Mouse (Mus musculus) cerebellum, adult 9-11 months (tissue): Measurements from ENCODE around the gene Actr1a.

Experiments used
- DNase-seq: peaks from one replicate; pipeline ENCODE4 v3.0.0; 2022

Actr1a gene

DNA sequence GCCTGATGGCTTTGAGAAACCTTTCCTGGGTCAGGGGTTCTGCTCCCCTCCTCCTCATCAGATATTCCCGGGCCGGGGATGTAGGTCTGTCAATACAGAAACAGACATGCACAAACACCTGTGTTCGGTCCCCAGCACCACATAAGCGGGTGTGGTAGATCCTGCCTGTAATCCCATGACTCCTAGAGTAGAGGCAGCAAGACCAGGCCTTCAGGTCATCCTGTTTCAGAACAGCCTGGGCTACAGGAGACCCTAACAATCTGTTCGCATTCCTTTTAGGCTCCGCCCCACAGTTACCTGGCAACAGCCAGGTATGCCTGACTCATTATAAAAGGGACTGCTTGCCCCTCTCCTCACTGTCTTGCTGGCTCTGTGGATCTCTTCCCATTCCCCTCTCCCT is 46.0 kb downstream of the Actr1a start:
- peak; percentile 65 for DNase-seq

DNA sequence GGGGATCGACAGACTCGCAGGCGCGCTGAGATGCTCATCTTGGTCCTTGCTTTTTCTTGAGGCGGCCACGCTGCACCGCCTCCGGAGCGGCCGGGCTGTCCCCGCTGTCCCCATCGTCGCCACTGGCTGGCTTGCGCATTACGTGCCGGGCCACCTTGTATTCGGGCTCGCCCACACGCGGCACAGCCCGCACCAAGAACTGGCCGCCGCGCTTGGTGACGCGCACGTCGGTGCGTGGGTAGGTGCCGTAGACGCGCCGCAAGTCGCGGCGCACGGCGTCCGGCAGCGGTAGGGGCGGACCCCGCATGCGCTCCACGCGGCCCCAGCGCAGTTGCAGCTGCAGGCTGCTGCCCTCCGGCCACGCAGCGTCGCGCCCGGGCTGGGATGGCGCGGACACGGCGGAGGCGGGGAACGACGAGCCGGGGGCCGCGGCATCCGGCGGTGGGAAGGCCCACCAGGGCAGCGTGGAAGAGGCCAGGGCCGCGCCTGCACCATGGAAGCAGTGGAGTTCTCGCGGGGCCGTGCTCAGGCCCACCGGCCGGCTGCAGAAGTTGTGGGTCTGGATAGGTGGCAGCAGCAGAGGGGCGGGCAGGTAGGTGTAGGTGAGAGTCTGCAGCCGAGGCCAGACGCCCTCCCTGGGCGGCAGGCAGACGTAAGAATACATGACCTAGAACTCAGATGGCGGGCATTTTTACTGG is 46.6 kb downstream of the Actr1a start:
- DNase-seq, result peak; percentile 94

DNA sequence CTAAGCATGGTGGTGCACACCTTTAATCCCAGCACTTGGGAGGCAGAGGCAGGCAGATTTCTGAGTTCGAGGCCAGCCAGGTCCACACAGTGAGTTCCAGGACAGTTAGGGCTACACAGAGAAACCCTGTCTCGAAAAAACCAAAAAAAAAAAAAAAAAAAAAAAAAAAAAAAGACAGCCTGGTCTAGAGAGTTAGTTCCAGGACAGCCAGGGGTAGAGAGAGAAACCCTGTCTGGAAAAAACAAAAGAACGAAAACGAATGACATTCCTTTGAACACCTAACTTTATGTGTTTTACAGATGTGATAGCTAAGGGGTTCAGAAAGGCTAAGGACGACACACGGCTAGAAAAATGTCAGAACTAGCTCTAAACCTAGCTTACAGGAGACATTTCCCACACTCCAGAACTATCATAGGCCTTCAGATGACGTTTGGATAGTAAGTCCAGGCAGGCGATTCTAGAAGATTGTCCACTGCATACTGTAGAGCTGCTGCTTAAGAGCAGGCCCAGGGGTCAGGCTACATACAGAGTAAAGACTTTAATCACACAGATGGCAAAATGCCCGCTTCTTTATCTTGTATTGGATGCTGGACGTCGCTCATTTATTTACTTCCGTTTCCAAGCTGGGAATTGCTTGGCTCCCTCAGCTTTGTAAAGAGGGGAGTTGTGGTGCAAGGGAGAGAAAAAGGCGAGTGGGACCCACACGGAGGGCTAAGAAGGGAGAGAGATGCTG is 47.4 kb downstream of the Actr1a start:
- DNase-seq, result peak; percentile 53

DNA sequence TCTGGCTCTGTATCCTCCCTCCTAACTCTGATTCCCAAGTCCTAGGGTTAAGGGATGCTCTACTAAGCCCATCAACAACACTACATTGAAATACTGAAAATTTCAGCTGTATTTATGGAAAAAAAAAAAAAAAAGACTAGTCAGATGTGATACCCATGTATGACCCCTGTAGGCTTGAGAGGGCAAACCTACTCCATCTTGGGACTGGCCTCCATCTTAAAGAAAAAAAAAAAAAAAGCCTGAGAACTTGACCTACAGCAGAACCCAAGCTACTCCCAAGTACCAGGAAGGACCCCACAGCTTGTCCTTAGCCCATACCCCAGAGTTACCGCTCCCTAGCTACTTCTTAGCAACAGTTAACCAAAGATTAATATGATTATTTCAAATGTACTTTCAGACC is 48.4 kb downstream of the Actr1a start:
- peak; percentile 6 for DNase-seq

DNA sequence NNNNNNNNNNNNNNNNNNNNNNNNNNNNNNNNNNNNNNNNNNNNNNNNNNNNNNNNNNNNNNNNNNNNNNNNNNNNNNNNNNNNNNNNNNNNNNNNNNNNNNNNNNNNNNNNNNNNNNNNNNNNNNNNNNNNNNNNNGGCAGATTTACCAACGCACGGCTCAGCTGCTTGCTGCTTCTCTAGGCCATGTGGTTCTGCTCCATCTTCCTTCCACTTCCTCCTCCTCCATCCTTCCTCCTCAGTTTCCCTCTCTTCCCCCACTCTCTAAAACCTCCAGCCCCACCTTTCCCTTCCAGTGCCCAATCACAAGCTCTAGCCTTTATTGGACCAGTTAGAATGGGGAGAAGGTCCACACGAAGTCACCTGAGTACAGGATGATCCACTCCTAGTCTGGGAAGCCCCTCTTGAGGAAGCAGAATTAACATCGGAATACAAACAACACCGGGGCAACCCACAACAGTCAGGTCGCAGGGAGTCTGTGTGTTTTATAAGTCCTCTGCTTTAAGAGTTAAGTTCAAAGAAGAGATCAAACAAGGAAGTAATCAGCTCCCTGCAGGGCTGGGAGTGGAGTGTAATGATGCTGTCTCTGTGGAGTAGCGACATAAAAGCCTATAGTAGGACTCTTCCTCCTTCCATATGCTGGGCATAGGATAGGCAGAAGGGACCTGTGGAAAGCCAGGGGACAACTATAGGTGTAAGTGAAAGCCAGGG is 50.7 kb downstream of the Actr1a start:
- no peak for DNase-seq

DNA sequence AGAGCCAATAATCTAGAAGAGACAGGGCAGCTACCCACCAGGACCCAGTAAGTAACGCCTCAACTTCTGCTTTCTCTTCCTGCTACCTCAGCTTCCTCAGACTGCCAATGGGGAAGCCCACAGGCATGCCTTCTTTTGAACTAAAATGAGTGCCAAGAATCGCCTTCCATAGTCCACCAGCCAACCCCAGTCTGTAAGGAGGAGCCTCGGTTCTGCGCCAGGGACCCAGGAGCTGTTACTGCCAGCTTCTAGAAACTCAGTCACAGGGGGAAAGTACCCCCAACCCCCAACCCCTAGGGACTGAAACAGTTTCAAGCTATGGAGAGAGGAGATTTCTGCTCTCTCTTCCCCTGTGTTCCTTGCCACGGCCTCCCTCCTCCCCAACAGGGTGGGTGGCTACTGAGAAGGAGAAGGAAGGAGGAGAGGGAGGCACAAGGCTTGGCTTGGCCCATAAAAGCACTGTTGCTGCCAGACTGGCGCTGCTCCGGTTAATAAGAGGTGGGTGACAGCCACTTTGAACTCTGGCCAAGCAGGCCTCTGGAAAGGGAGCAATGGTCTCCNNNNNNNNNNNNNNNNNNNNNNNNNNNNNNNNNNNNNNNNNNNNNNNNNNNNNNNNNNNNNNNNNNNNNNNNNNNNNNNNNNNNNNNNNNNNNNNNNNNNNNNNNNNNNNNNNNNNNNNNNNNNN is 56.1 kb downstream of the Actr1a start:
- DNase-seq, result peak; percentile 77

DNA sequence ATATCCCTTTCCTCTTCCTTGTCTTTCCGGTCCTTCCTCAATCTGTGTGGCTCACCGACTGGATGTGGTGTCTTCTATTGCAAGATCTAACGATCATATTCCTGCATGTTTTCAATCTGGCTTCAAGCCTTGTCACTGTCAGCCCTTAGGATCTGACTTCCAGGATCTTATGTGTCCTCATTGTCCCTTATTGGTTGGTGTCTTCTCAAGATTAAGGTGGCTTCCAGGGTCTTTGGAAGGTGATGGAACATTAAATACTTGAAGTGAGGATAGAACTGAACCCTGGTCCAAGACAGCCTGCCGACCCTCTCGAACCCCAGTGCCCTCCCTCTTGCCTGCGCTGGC is 56.6 kb downstream of the Actr1a start:
- DNase-seq, result no peak

DNA sequence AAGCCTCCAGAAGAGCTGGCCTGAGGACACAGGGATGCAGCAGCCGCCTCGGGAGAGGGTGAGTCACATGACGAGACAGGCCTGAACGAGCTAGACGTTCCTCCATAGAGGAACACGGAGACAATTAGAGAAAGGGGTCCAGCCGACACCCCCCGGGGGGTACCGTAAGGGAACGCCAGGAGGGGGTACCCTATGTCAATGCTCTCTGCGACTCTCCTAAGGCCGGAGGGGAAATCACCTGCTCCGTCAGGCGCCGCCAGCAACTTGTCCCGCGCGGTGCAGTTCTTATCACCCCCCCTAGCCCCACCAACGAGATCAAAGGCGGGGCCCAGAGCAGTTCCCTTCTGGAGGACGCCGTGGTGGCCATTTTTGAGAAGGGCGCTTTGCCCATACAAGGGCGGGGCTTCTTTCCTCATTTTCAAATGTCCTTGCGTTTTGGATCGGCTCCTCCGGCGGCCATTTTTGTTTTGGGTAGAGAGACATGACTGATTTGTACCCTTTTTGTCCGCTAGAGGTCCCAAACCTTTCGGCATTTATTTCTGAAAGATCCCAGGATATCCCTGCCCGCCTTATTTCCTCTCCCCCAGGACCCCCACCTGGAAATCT is 57.1 kb downstream of the Actr1a start, which contains the start of gene Cuedc2:
Cuedc2 (minus strand) TSS at position 372 of the 606 bp plus-strand sequence.
- DNase-seq, result peak; percentile 98

DNA sequence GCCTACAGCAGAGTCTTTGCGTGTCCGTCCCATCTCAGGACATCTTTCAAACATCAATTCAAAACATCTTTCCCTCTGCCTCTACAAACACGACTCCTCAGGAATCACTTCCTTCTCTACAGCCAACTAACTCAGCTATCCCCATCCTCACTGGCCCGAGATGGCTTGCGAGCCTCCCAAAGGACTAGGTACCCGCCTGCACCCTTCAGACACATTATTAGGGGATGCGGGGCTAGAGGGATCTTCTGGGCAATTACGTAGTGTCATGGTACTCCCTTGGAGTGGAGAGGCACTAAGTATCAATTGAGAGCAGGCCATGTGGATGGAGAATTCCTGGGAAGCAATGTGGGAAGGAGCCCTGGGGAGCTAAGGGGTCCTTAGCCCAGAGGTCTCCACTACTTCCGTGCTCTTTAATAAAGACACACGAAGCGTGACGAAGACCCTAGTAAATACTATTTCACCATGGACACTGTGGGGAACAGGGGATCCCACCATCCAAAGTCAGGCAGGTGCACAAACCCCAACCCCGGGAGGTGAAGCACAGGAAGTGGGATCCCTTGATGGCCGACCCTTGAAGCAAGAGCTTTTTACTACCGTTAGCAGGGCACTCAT is 57.7 kb downstream of the Actr1a start:
- no peak for DNase-seq

DNA sequence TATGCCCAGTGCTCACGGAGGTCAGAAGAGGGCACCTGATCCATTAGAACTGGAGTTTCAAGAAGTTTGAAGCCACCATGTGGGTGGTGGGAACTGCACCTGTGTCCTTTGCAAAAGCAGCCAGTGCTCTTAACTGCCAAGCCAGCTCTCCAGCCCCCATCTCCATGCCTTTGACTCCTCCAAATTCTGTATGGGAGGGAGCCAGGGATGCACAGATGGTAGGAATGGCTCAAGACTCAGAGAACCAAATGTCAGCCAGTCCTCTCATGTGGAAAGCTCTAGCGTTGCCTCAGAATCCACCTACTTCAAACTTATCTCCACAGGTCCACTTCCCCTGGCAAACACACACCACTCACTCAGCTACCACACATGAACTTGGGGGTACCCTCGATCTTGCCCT is 61.6 kb downstream of the Actr1a start:
- peak; percentile 85 for DNase-seq

DNA sequence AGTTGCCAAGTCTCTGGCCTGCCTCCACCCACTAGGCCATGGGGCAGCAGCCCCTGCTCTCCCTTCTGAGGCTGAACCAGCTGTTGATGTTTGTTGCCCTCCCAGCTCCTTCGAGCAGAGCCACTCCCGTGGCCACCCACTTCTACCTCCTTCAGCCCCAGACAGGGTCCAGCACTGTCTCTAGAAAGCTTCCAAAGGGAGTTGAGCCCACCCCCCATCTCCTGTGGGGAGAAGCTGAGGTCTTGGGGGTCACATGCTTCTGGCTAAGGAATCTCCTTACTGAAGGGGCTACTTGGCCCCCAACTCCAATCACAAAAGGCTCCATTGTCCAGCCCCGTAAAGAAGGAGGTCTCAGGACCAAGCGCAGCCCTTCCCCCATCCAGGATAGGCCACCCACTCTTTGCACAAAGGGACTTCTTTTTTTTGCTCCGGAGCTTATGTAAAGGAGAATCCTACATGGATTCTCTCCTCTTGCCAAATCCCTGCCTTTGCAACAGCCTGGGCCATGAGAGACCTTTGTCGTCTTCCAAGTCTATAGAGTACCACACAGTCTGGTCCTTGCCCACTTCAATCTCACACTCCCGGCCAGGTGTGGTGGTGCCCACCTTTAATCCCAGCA is 62.7 kb downstream of the Actr1a start:
- DNase-seq, result peak; percentile 62

DNA sequence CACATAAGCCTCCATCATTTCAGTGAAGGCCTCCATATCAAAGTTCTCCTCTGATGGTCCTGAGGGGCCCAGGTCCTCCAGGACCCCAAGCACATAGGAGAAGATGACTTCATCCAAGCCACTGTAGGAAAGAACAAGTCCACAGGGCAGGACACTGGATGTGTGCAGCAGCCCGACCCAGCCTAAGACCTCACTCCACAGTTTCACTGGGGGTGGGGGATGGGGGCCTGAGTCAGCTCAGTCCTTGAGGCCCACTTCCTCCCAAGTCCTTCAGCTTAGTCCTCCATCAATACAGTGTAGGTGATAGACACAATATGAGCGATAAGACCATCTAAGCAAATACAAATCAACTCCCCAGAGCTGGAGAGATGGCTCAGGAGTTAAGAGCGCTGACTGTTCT is 63.6 kb downstream of the Actr1a start:
- DNase-seq, result peak; percentile 46

DNA sequence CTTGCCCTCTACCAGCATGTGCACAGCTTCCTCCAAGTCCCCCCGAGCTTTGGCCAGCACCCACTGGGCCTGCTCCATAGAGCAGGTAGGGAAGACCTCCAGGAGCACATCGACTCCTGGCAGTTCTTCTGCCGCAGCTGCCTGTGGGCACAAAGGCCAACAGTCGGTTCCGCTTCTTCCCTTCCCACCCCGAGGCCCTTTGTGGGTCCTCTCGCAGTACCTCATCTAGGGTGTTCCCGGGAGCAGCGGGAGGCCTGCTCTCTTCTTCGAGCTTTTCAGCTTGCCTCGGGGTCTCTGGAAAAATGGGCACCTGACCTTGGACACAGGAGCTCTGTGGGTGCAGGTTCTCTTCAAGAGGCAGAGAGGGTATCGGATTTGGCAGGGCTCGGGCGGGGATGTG is 64.2 kb downstream of the Actr1a start:
- DNase-seq, result peak; percentile 67

DNA sequence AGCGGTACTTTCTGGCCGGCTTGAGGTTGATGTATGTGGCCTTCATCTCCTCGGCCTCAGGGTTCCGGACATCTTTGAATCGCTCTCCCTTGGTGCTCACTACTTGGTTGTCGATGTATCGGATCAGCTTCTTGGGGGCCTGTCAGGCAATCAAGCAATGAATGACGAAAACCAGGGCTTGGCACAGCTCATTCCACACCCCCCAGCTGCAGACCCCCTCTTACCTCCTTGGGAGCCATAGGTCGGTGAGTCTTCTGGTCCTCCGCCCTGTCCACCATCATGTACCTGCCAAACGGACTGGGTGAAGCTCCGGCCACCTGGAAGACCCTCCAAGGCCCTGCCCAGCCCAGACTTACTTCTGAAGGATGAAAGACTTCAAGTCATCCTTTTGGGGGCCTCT is 64.9 kb downstream of the Actr1a start:
- peak; percentile 70 for DNase-seq

DNA sequence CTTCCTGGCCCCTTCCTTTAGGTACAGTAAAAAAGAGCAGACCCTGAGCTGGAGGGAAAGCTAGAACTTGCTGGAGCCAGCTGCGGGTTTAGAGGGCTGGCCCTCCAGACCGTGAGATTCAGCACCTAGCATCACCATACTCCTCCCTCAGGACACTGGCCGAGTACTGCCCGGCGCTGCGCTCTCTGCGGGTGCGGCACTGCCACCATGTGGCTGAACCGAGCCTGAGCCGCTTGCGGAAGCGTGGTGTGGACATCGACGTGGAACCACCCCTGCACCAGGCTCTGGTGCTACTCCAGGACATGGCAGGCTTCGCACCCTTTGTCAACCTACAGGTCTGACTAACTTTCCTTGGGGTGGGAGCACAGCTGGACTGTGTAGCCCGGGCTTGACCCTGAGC is 65.6 kb downstream of the Actr1a start:
- peak; percentile 88 for DNase-seq

DNA sequence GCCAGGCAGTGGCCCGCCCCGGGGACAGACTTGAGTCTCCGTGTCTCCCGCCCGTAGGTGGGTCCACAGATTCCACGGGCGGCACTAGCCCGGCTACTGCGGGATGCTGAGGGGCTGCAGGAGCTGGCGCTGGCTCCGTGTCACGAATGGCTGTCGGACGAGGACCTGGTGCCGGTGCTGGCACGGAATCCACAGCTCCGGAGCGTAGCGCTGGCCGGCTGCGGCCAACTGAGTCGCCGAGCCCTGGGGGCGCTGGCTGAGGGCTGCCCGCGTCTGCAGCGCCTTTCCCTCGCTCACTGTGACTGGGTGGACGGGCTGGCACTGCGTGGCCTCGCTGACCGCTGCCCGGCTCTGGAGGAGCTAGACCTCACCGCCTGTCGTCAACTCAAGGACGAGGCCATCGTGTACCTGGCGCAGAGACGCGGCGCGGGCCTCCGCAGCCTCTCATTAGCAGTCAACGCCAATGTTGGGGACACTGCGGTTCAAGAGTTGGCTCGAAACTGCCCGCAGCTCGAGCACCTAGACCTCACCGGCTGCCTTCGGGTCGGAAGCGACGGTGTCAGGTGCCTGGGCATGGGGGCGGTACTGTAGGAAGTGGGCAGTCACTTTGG is 66.4 kb downstream of the Actr1a start:
- peak; percentile 80 for DNase-seq

DNA sequence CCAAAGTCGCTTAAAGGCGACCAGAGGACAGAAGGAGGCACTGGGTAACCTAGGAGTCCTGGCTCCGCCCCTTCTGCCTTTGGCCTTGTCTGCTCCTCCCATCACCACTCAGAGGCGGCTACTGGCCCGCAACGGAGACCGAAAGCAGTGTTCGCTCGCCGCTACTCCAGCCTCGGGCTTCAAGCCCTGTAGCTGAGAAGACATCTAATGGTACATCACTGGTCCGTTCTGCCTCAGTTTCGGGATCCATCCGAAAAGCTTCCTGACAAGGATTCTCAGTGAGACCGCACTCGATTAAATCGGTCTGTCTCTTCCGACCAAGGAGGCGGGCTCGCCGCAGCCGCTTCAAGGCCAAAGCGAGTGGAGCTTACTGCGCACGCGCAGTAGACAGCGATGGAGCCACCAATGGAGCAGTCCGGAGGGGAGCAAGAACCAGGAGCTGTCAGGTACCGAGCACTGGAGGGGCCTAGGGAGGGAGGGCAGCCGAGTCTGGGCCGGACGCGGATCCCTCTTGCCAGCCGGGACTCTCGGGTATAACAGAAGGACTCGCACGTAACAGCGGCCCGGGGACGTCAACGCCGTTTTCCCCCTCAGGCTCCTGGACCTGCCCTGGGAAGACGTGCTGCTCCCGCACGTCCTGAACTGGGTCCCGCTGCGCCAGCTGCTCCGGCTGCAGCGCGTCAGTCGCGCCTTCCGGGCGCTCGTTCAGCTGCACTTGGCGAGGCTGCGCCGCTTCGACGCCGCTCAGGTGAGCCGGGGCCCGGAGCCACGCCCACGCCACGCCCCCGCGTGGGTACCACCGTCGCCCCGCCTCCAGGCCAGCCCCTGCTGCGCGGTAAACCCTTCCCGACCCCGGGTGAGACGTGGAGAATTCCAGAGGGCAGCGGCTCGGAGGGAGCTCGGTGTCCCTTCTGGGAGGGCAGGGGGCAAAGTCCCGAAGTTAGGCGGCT is 67.2 kb downstream of the Actr1a start, which contains the start of gene Fbxl15:
Fbxl15 (plus strand) TSS at position 104 of the 950 bp plus-strand sequence.
- peak; percentile 98 for DNase-seq

DNA sequence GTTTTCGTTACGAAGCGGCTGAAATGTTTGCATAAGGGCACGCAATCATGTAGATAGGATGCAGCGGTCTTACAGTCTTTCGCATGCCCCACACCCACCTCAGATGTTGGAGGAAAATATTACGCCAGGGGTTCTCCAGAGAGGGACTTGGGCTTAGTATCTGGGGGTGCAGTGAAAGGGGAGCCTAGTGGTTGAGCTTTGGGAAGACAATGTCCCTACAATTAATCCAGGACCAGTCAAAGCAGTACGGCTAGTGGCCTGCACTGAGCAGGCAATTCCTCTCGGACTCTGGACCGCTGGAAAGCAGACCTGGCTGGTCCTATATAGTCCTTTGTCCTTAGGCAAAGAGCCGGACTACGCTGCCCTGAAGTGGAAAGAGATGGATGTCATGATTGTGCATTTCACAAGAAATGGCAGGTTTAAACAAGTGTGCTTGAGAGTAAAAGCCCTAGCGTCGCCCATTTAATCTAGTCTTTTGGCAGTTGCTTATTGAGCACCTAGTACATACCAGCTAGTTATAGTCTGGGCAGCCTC is 68.0 kb downstream of the Actr1a start:
- no peak for DNase-seq
